Mouse (Mus musculus) adrenal gland (tissue): Measurements from ENCODE around the gene Wdr81.

Experiments
- intact Hi-C: fragments of 180-260 bp; cut with DNase I; formaldehyde crosslinking; loops from one replicate; pipeline ENCODE4 v1.15.1; 2025
- microRNA-seq, 2 experiments: library from miRNA; unstranded; fragments of <30 nt; microRNA quantifications; one replicate each; pipeline ENCODE4; 2019

The Wdr81 gene

DNA sequence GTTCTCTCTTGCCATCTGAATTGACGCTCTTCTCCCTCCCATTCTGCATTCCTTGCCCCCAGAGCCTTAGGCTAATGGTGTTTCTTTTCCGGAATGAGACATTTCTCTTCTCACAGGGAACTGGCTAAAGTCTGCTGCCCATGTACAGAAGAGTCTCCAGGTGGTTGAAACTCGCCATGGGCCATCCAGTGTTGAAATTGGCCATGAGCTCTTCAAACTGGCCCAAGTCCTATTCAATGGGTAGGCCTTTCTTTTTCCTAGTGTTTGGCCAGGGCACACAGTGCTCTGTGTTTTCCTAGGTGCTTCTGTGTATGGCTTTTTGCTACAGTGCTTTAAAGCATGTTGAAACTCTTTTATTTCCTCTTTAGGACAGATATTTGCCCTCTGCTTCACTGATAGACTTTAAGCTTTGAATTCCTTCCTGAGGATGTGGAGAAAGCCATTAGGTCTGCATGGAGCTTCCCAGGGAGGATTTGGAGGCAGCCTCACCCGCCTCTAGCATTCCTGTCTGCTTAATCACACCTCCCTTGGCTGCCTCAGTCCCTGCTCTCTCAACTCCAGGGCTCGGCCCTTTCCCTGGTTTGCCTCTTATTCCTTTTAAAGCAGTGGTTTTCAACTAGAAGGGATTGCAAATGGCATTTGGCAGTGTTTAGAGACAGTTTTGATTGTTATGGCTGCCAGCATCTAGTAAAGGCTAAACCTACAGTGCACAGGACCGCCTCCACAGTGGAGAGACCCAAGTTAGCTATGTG lies 51.0 kb downstream of the Wdr81 start:
- intact Hi-C loops: loop anchor here (5.0 to 10.0 kb wide), 2 partner anchors 109 to 219 kb away; partner anchors contain the start of genes Rilp and Scarf1

DNA sequence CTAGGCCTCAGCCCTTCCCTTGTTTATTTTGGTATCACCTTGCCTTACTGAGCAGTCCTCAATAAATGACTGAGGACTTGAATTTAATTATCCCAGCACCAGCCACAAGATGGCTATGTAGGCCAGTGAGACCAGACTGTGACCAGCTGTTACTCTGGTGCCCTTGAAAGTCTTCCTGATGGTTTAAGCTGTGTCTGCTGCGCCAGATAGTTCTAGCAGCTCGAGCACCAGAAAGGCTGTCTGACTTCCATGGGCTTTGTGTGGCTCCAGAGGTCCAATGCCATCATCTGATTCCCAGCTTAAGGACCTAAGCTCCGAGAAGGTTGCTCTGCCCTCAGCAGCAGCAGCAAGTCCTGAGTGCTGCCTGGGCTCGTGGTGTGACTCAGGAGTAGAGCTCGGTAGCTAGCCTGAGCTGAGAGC lies 52.2 kb downstream of the Wdr81 start:
- intact Hi-C loops: loop anchor here (5.0 to 10.0 kb wide), 2 partner anchors 110 to 217 kb away; partner anchors contain the start of genes Rilp and Scarf1

DNA sequence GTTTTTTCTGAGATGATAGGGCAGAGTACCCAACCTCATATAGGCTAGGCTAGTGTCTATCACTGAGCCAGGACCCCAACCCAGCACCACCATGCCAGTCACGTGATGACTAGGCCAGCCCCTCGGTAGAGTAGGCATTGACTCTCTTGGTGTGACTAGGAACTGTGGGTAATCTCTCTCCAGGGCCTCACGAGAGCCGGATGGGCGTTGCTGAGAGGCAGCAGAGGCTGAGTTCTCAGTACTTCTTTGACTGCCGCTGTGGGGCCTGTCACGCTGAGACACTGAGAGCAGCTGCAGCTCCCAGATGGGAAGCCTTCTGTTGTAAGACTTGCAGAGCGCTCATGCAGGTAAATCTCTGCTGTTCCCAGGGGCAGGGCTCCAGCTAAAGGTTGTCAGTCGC lies 54.4 kb downstream of the Wdr81 start:
- intact Hi-C loops: loop anchor here (5.0 to 10.0 kb wide), 2 partner anchors 112 to 215 kb away; partner anchors contain the start of genes Rilp and Scarf1

DNA sequence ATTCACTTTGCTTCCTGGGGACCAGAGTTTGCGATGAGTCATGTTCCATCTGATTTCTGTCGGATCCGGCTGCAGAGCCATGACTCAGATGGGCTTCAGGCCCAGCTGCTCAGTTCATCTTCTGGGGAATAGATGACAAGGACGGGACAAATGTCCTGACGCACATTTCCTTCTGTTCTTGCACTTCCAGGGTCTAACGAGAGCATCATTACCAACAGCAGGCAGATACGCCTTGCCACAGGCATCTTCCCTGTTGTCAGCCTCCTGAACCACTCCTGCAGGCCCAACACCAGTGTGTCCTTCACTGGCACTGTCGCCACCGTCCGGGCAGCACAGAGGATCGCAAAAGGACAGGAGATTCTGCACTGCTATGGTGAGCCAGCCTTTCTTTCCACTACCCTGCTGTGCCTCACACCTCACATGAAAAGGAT lies 55.1 kb downstream of the Wdr81 start:
- intact Hi-C loops: no loop called here

- intact Hi-C loops: no loop called here
These were observed 57.1 kb downstream of the Wdr81 start for GRCm38 (mm10) chr11:75397452-75397851.

DNA sequence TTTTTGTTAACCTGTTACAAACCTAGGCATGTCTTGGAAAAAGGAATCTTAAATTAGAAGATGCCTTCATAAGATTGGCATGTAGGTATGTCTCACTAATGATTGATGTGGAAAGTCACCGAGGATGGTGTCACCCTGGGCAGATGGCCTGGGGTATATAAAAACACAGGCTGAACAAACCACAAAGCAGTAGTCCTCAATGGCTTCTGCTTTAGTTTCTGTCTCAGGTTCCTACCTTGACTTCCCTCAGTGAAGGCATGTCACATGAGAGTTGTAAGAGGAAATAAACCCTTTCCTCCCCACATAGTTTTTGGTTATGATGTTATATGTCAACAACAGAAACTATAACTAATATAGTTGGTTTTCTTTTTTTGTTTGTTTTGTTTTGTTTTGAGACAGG lies 58.9 kb downstream of the Wdr81 start:
- intact Hi-C loops: no loop called here

Small RNA genes lying within 50 kb of the gene (microRNA-seq; reads per million reads assigned to microRNA genes)
- gene Mir22: 11,542 to 28,047 reads per million in 2 experiments
